Mouse (Mus musculus) liver (tissue): ENCODE data around the gene Cacnb4.

Source experiments
- DNase-seq: peaks from one replicate; pipeline ENCODE4 v3.0.0-alpha.2; 2020; ENCODE audit warnings: mixed read lengths

Cacnb4 gene

GRCm38 (mm10) chr2:52512865-52513388 lies 163.7 kb downstream of the Cacnb4 start:
- DNase-seq: no peak

GRCm38 (mm10) chr2:52512206-52512605 lies 164.4 kb downstream of the Cacnb4 start:
- no peak for DNase-seq

GRCm38 (mm10) chr2:52511799-52512198 lies 164.8 kb downstream of the Cacnb4 start:
- DNase-seq: no peak

GRCm38 (mm10) chr2:52509779-52510500 lies 166.7 kb downstream of the Cacnb4 start:
- no peak for DNase-seq

GRCm38 (mm10) chr2:52505164-52505563 lies 171.5 kb downstream of the Cacnb4 start:
- no peak for DNase-seq

- DNase-seq: no peak
Measured at GRCm38 (mm10) chr2:52504762-52505161, 171.9 kb downstream of the Cacnb4 start.

- DNase-seq: no peak
Measured at GRCm38 (mm10) chr2:52499849-52500262, 176.8 kb downstream of the Cacnb4 start.

GRCm38 (mm10) chr2:52499101-52499537 lies 177.5 kb downstream of the Cacnb4 start:
- no peak for DNase-seq

- no peak for DNase-seq
Measured at GRCm38 (mm10) chr2:52495097-52495694, 181.4 kb downstream of the Cacnb4 start.

GRCm38 (mm10) chr2:52494274-52494673 lies 182.4 kb downstream of the Cacnb4 start:
- no peak for DNase-seq

GRCm38 (mm10) chr2:52492867-52493266 lies 183.8 kb downstream of the Cacnb4 start:
- no peak for DNase-seq

GRCm38 (mm10) chr2:52489840-52490239 lies 186.8 kb downstream of the Cacnb4 start:
- no peak for DNase-seq

GRCm38 (mm10) chr2:52483496-52483895 lies 193.1 kb downstream of the Cacnb4 start:
- no peak for DNase-seq

- DNase-seq: no peak
Measured at GRCm38 (mm10) chr2:52480476-52480875, 196.2 kb downstream of the Cacnb4 start.

- DNase-seq: no peak
Measured at GRCm38 (mm10) chr2:52478501-52478900, 198.1 kb downstream of the Cacnb4 start.

- DNase-seq: no peak
Measured at GRCm38 (mm10) chr2:52477550-52477907, 199.1 kb downstream of the Cacnb4 start.

- DNase-seq: no peak
Measured at GRCm38 (mm10) chr2:52476801-52477549, 199.7 kb downstream of the Cacnb4 start.

- DNase-seq: no peak
Measured at GRCm38 (mm10) chr2:52475854-52476253, 200.8 kb downstream of the Cacnb4 start.

- no peak for DNase-seq
Measured at GRCm38 (mm10) chr2:52474570-52474969, 202.1 kb downstream of the Cacnb4 start.

GRCm38 (mm10) chr2:52471545-52472291 lies 204.9 kb downstream of the Cacnb4 start:
- DNase-seq: no peak

GRCm38 (mm10) chr2:52470044-52470560 lies 206.5 kb downstream of the Cacnb4 start:
- DNase-seq: no peak

- no peak for DNase-seq
Measured at GRCm38 (mm10) chr2:52467629-52468028, 209.0 kb downstream of the Cacnb4 start.
